Mouse (Mus musculus) inflammation-experienced regulatory T-cells, adult 6 months (primary cell): ENCODE results near the gene Plxna1. TPM values are rescaled to one million over a fixed set of nuclear protein-coding genes. Genes with fewer than 3 reads are reported as not detected.

ENCODE experiments used
- ATAC-seq: one replicate; pipeline ENCODE4 v1.8.0; 2017
- polyA plus RNA-seq, 3 experiments: library from polyadenylated mRNA; unstranded; fragments of 100-300 nt; shearing (Covaris generic); gene quantifications; one replicate each; pipeline ENCODE4 v1.2.1; 2017

Plxna1 gene
- polyA plus RNA-seq, 3 experiments from 2014 or later, result 0.60 to 2.5 (median 0.86) TPM

- no peak for ATAC-seq
Observed at GRCm38 (mm10) chr6:89327746-89328491, 34.5 kb downstream of the Plxna1 start.

- no peak for ATAC-seq
Observed at GRCm38 (mm10) chr6:89324842-89325241, 37.6 kb downstream of the Plxna1 start.

DNA sequence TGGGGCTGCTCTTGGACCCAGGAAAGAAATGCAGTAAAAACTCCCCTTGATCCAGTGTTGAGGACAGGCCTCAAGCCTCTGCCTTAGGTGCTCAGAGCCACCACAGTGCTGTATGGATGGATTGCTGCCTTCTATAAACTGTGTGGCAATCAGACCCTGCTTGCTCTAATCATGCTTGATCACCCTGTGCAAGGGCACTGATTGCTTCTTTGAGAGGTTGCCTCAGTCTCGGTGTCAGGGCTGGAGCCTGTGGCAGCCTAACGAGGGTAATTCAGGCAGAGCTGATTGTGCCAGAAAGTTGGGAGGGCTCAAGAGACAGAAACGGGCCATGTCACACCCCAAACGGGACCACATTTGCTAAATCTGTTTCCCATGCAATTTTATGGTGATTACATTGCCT is 47.2 kb downstream of the Plxna1 start:
- ATAC-seq, result no peak

DNA sequence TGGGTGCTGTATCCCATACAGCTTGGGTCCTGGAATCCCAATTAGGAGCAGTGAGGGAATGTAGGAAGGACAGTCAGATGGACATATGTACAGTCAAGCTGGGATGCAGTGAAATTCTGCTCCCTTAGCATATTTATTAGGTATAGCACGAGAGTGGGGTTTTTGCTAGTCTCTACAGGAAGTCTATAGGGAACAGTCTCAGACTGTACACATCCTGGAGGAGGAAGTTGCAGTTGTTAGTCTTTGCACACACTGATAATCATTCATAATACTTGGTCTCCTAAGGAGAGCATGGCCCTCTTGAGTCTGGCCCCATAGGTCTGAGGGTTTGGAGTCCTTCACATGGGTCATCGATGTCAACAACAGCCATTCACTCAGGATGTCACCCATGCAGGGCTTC is 50.9 kb downstream of the Plxna1 start:
- peak; percentile 56 for ATAC-seq

DNA sequence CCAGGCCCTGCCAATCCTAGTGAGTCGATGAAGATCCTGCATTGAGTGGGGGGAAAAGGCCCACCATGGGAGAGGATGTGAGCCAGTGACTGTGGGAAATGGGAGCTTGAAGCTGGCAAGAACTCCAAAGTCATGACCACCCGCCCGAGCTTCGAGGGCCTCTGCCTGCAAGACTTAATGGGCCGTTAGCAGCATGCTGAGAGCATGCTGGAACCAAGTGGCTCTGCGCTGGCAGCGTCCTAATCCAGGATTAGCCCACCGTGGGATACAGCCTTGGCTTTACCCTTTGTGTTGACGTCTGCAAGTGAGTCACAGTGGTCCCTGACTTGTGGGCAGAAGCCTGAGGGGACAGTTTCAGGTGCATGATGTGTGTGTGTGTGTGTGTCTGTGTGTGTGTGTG is 52.2 kb downstream of the Plxna1 start:
- no peak for ATAC-seq

DNA sequence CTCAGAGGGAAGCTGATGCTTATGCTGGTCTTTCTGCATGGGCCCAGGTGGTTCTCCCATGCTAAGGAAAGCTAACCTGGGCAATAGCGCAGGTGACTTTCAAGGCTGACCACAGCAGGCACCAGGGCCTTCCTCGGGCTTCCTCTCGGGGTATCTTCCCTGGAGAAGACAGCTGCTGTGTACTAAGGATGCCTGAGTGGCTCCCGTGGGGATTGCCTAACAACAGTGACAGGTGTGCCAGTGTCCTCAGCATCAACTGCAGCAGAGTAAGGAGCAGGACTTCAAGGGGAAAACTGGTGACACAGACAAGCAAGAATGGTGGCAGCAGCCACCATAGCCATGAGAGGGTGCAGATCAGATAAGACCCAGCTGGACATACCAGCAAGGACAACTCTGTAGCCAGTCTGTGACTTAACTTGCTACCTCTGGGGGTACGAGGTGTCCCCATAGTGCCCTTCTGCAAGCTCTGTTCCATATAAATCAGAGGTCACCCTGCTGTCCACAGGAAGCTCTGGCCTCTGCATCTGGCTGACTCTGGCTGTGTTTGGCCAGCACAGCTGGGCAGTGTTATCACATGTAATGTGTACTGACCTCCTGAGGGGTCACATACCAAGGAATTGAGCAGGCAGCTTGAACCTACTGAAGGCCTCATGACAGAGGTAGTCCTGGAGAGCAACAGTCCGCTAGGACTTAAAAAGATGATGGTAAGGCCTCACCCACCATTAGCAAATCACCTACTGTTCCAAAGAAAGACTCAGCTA is 54.0 kb downstream of the Plxna1 start:
- ATAC-seq, result no peak

- no peak for ATAC-seq
Observed at GRCm38 (mm10) chr6:89304375-89305058, 57.9 kb downstream of the Plxna1 start.

GRCm38 (mm10) chr6:89299818-89300217 is 62.6 kb downstream of the Plxna1 start:
- no peak for ATAC-seq

GRCm38 (mm10) chr6:89296909-89297695 is 65.3 kb downstream of the Plxna1 start:
- ATAC-seq, result no peak

DNA sequence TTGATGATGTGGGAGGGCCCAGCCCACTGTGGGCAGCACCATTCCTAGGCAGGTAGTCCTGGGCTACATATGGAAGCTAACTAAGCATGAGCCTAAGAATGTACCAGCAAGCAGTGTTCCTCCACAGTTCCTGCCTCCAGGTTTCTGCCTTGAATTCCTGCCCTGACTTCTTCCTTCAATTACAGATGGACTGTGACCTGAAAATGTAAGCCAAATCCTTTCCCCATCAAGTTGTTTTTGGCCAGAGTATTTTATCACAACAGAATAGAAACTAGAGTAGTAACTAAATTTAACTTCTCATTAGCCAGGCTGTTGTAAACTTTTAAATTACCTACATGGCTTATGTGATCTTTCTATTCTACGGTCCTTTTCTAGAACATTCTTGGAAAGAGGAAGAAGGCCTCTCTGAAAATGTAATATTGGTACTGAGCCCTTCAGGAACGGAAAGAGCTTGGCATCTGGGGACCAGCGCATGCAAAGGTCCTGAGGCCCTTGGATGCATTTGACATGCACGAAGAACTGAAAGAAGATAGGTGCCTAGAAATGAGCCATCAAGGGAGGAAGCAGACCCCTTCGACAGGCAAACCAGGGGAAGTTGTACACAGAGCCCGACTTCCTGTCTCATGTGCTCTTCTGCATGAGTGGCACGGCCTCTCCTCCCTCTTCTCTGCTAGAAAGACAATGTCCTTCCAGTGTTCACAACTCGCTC is 66.3 kb downstream of the Plxna1 start:
- ATAC-seq, result no peak

GRCm38 (mm10) chr6:89294621-89295020 is 67.8 kb downstream of the Plxna1 start:
- no peak for ATAC-seq

DNA sequence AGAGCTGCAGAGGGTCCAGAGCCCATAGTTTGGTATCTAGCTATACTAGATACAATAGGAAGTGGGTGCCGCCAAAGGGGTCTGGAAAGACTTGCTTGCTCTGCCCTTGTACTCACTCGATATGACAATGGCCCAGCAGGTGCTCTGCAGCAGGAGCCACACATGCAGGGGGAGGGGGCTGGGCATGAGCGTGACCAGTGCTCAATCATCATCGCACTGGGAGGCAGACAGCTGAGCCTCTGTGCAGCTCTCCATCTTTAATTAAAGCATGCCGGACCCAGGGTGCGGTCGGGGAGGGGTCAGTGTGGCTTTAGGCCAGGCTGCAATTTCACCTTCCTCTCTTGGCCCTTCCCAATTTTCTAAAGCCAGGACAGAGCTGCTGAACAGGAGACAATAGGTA is 70.9 kb downstream of the Plxna1 start:
- no peak for ATAC-seq

DNA sequence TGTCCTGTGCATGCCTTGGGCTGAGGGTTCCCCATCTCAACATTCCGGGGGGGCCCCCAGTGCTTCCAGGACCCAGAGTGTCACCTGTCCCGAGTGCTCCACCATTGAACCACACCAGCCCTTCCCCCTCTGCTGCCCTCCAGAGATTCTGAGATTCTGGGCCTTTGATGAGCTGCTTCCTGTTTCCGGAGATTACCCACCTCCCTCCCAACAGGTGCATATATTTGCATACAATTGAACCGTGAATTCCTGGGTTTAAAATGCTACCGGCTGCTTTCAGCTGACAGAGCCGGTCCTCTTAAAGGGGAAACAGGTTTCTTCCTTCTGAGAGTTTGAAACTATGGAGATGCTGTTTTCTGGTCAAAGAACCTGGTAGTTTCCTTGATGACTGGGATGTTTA is 74.3 kb downstream of the Plxna1 start:
- peak; percentile 84 for ATAC-seq

DNA sequence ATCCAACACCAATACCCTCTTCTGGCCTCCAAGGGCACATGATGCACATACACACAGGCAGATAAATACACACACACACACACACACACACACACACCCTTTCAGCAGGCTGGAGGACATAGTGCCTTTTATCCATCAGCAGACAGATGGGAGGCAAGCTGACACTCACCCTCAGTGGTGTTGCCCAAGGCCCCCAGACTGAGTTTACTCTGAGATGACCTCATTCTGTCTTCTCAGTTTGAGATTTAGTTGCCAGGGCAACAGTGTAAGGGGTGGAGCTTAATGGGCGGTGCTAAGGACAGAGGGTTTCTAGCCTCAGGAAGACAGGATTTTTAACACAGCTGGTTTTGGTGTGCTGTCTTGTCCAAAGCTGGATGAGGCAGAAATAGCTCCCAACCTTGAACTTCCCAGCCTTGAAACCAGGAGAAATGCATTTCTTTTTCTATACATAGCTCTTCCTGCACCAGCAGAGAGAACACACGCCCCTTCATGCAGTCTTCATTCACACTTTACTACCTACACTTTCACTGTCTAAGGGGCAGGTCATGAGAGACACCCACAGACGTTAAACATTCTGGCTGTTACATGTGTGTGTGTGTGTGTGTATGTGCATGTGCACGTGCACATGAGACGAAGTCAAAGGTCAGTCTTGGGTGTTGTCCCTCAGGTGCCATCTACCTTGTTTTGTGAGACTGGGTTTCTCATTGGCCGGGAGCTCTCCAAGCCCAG is 75.6 kb downstream of the Plxna1 start:
- peak; percentile 71 for ATAC-seq

DNA sequence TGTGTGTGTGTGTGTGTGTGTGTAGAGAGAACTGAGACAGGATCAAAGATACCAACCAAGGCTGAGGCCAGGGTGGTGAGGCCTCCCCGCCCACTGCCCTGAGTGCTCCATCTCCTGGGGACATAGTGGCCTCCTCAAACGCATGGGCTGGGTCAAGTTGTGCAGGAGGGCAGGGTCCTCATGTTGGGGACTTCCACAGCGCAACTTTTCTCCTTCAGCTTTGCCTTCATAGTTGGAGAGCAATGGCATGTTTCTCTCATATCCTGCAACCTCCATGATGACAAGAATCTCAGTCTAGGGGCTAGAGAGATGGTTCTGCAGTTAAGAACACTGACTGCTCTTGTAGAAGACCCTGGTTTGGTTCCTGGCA is 76.1 kb downstream of the Plxna1 start:
- no peak for ATAC-seq

DNA sequence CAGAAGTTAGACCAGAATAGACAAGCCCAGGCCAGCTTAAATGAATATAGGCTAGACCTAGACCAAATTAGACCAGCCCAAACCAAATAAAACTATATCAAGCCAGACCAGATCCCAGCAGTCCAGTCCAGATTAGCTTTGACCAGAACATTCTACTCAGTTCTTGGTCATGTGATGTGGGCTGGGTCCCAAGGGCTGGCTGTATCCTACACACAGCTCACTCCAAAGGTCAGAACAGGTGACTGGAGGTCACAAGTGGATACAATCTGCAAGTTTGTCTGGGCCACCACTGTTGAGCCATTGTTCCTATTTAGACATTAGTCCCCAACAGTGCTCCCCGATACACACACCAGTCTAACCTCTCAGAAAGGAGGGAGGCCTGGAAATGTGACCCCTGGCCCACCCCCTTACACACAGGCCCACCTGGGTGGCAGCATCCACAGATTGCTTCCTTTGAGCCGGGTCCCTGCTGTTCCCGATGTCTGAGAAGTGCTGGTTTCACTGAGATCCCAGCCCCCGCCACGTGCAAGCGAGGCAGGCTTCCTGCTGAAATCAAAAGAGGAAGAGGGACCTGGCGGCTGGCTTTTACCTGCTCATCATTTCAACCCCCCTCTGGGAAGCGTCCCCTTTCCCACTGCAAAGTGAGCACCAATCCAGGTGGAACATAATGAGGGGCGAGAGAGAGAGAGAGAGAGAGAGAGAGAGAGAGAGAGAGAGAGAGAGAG is 76.7 kb downstream of the Plxna1 start:
- ATAC-seq, result no peak

GRCm38 (mm10) chr6:89285116-89285515 is 77.3 kb downstream of the Plxna1 start:
- ATAC-seq, result no peak

- no peak for ATAC-seq
Observed at GRCm38 (mm10) chr6:89283095-89283494, 79.3 kb downstream of the Plxna1 start.

DNA sequence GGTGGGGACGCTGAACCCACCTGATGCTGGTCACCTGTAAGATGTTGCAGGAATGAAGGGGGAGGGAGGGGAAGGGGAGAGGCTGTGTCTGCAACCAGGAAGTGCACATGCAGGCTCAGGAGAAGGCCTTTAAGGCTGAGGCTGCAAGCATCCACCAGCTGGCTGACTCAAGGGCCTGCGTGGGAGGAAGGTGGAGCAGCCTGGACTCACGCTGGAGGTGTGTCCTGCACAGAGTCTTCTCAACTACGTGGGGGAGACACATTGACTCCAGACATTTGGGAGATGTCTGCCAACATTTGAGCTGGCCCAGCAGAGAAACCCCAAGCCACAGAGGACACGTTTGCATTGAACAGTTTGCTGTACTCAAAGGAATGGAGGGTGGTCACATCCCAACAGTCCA is 79.8 kb downstream of the Plxna1 start:
- ATAC-seq, result no peak

DNA sequence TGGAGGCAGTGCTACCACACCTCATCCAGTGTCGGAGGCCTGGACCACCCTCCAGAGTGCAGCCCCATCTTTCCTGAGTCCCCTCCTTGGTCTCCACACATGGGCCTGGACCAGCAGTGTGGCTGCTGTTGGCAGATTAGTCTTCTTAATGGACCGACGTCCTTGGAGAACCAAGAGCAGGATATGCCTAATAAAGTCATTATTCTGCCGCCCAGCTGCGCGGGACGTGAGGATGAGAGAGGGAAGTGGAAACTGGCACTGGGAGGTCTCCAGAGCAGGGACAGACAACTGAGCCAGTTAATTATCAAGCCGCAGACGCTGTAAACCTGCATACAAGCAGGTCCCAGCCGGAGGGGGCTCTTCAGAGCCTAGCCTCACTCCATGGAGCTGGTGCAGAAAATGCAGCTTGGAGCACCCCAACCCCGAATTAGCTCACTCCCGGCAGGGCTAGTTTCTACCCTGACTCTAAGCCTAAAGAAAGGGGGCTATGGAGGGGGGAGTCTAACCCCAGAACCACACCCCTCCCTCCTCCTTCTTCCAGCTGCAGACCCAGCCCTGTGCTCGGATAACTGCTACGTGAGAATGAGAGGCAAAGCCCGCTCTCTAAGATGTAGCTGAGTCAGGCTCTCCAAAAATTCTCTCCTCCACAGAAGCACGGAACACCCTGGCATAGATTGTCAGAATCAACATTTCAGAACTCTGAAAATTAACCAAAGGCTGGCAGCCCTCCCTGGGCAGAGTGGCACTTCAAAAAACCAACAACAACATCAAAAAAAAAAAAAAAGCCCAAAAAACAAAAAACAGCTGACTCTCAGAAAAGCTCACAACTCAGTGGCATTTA is 80.7 kb downstream of the Plxna1 start:
- no peak for ATAC-seq
